Mouse (Mus musculus) layer of hippocampus, postnatal 14 days (tissue): ENCODE measurements around the gene Rsu1. TPM values are rescaled to one million over a fixed set of nuclear protein-coding genes. Genes with fewer than 3 reads are reported as not detected.

Experiments
- DNase-seq, 2 experiments: peaks; one replicate each; pipeline ENCODE4 v3.0.0; 2021 to 2022; ENCODE audit warnings: low spot score in 2 of 2, mixed read lengths in 1 of 2
- total RNA-seq, 2 experiments: library from RNA; stranded (reverse); gene quantifications; 2 replicates each; pipeline ENCODE4 v1.2.3; 2021

The Rsu1 gene
- total RNA-seq, 2 experiments from 2014 or later = 46.7 to 49.1 TPM

DNA sequence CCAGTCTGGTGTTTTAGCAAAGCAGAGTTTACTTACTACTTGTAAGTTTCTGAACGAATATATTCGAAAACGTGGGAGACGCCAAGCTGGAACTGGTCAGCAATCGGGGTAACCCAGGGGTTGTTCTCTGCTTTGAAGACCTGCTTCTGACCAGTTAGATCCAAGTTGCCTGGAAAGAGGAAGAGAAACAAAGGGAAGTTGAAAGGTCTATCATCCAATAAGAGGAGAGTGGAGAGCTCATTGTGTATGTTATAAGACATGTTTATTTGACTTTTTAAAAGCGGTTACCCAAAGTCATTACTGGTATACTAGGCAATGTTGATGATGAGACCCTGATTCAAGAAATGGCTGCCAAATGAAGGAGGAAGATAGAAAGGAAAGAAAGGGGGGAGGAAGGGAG, 101.3 kb downstream of the Rsu1 start:
- no peak for DNase-seq

DNA sequence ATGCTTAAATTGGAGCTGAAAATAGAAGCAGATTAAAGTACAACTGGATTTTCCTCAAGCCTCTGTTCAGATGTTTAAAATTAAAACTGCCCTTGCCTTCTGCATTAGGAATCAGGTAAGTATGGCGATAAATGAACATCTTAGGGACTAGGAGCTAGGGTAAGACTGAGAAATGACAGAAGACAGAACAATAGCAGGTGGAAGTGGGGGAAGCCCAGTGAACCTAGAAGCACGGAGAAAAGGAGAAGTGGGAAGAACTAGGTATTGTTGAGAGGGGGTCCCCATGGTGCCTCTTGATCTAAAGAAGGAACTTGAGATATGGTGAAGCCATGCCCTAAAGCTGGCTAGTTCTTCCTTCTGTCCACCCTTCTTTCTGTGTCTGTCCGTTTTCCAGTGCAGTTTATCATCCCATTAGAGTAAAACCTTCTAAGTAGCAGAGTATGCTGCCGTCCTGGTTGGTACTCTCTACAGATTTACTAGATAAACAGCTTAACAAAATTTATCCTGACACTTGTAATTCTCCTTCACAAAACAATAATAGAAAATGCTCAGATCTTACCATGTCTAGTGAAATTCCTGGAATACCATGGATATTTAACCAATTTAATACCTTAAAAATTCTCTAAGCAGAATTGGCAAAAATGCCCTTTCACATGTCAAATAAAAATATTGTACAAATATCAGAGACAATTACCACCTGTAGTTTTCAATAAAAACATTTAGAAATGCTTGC, 101.9 kb downstream of the Rsu1 start:
- no peak for DNase-seq

GRCm38 (mm10) chr2:13168743-13169142, 102.5 kb downstream of the Rsu1 start:
- no peak for DNase-seq

DNA sequence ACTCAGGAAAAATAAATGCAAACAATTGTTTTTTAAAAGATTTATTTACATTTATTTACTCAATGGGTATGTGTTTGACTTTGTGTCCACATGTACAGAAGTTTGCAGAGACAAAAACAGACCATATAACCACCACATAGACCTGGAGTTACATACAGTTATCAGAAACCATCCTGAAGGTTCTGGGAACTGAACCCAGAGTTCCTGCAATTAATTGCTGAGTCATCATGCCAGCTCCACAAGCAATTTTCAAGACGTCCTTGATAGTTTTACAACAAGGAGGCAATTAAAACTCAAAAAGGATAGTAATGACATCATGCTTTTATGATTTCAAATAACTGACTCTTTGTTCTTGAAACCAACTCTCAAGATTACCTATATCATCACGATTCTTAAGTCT, 109.5 kb downstream of the Rsu1 start:
- DNase-seq = no peak

DNA sequence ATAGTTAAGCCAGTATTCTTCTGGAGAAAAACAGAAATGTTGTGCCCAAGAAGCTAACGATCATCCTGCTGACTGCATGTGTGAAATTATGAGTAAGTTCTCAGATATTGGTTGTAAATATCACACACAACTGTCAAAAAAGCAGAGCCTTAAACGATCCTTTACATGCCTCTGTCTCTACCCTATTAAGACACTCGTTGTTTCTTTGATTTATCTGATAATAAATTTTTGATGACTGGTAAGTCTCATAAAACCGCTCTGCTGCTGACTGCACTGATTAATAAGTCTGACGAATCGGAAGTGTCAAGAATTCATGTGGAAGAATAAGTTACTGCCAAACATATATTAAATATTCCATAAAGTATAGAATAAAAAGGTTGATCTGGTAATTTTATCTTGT, 126.0 kb downstream of the Rsu1 start:
- DNase-seq = no peak

DNA sequence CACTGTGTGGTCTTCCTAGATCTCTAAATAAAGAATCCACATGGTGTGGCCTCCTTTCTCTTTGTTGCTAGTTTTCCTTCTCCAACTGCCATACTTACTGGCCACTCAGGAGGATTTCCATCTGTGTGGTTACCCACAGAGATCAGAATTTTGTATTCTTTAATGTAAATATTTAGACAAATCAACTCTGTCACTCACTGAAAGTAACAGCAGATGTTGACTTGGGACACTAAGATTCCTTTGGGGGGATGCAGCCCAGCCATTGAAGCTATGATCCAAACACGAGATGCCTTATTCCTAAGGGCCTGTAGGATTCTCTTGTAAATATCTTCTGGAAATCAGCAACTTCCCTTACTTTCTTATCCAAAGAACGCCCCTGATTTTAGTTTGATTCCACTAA, 136.3 kb downstream of the Rsu1 start:
- no peak for DNase-seq

- no peak for DNase-seq
Observed at GRCm38 (mm10) chr2:13132841-13133240, 138.4 kb downstream of the Rsu1 start.

DNA sequence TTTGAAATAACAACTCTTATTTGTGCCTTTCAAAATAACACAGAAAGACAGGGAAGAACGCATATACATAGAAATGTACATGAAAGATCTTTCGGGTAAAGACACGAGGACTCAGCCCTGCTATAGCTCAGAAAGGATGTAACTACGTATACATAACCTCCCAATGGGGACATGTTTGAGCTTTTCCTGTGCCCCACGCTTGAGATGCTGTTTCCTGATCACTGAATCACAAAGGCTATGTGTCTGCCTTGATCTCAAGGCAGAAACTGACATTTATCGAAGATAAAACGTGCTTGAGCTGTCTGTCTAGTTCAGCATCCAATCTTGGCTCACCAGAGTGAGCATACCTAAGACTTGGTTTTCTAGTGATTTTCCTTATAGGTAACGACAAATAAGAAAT, 138.8 kb downstream of the Rsu1 start:
- DNase-seq = no peak

DNA sequence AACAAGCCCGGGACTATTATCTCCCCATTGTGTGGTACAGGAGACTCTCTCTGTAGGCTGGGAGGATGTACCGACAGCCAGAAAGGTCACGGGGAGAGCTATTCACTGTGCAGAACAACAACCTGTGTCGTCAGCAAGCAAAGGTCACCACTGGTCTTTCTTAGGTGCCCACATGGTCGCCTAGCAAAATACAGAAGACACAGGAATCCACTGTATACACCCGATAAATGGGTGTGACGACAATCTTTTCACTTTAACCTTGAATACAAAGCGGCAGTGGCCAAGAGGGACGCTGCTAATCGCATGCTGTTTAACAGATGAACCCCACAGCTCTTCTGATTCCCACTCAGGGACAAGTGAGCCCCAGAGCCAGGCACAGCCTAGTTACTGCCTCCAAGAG, 141.4 kb downstream of the Rsu1 start:
- DNase-seq = no peak

DNA sequence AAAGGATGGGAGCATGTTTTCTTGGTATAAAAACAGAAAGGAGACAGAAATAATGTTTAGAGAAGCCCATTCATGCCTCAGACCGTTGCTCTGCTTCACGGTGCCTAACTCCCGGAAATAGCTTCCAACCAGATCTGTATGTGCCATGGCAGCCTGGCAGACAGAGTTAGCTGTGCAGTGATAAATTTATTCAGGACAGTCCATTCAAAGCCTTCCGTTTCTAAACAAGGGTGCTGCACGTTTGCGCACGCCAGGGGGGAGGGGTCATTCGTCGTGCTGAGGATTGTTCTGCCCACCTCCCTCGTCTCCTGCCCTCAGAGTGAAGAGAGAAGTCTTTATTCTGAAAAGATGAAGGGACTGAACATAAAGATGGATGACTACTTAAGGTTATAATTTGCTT, 141.9 kb downstream of the Rsu1 start:
- DNase-seq = peak in 1 of 2 experiments; percentile 21

DNA sequence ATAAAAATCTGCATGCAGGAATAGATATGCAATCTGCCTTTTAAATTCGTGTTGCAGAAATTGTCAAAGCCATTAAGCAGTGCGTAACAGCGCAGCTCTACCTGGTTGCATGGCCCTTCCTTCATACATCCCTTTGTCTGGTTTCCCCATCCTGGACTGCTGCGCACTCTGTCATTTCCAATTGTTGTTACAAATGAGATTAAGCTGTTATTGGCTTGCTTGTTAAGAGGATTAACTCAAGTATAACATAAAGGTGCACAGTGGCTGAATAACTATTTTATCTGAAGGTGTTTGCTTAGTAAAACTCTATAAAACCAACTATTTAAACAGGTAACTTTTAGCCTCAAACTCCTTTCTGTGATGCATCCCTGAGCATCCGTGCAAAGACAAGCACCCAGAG, 150.8 kb downstream of the Rsu1 start:
- no peak for DNase-seq

- DNase-seq = peak in 1 of 2 experiments; percentile 29
Observed at GRCm38 (mm10) chr2:13117896-13118295, 153.3 kb downstream of the Rsu1 start.

DNA sequence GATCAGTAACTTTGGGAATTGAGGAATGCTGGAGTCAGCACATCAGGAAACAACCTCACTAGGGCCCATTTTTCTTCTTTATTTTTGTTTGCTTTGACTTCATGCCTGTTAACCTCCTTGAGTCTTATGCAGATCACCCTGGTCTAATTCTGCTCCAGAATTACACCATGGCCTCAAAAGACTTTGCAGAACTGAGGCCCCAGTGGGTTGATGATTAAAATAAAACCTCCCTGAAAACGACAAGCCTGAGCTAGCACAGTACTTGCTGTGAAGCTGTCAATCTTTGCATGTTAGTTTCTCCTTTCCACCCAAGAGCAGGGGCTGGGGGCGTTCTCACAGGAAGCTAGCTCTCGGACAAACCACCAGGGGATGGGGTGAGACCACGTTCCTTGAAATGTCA, 164.7 kb downstream of the Rsu1 start:
- DNase-seq = no peak

- DNase-seq = no peak
Observed at GRCm38 (mm10) chr2:13104388-13104787, 166.8 kb downstream of the Rsu1 start.

- DNase-seq = no peak
Observed at GRCm38 (mm10) chr2:13103797-13104200, 167.4 kb downstream of the Rsu1 start.

DNA sequence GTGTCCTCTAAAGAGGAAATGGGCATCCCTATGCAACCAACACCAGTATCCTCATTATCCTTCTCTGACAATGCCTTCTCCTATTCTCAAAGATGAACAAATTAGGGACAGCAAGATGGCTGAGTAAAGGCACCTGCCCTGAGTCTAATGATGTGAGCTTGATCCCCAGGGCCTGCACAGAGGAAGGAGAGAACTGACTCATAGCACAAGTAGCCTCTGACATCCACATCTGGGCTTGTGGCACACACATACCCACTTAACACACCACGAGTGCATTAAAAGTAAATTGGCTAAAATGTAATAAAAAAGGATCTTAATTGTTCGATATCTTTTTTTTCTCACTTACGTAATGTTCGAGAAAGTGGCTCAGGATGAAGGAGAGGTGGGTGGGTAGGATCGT, 177.2 kb downstream of the Rsu1 start:
- no peak for DNase-seq

DNA sequence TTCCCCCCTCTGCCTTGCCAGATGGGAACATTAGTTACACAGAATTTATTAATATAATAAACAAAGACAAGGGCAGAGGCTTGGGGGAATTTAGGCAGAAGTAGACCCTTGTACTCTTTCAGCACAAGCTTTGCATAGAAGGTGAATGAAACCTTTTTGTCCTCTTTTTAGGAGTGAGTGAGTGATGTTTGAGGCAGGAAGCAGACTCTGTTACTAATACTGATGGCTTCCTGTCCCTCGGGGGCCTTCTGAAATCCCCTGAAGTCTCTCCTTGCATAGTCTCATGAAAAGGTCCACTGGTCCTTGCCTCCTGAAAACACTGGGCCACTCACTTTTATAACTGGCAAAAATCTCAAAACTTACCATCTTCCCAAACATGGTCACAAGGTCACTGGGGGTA, 177.6 kb downstream of the Rsu1 start:
- DNase-seq = no peak

DNA sequence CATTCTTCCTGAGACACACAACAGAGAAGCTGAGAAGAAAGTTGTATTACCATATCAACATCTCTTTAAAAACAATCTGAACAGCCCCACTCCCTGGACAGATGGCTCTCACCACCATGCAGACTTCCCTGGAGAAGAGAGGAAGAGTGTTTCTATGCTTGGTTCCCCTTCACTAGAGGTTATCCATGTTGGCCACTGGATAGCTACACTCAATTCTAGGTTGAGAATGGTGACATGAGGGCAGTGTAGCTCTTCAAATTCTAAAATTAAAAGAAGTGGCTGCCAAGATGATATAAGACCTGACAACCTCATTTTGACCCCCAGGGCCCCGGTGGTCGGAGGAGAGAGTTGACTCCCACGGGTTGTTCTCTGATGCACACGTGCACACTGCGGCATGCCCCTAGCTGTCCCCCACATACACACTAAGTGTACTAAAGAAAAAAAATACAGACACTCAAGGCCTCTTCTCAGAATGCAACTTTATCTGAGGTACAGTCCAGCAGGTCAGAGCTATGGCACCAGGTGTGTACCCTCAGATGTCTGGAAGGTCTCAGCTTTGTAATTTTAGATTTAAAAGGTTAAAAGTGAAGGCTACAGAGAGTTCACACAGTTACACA, 179.7 kb downstream of the Rsu1 start:
- DNase-seq = no peak

DNA sequence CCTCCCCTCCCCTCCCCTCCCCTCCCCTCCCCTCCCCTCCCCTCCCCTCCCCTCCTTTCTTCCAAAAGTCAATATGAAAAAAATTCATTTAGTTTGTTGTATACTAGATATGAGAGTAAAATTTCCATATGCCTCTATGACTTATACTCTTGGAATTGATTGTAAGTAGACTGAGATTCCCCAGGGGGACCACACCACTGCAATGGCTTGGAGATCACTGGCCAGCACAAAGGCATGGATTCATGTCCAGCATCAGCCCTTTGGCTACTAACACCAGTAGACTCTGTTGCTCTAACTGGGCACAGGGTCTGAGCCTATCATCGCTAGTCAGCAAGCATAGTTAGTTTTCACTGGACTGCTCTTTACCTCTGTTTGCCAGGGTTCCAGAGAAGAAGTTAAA, 180.4 kb downstream of the Rsu1 start:
- DNase-seq = no peak

DNA sequence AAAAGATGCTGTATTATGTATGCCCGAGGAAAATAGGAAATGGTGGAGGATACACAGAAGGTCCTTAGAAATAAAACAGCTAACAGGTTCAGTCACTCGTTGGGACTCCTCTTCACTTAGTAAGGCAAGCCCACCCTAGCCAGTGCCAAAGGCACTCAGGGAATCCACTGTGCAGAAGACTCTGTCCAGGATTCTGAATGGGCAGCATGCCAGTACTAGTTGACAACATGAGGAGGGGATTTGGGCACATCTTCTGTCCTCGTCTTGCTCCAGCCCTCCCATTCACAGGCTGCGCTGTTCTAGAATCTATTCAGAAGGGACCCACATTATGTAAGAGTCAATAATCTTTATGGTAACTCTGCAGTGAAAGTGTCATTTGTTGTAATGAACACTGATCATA, 181.4 kb downstream of the Rsu1 start:
- no peak for DNase-seq

- DNase-seq = no peak
Observed at GRCm38 (mm10) chr2:13088266-13088665, 182.9 kb downstream of the Rsu1 start.

GRCm38 (mm10) chr2:13087811-13088210, 183.4 kb downstream of the Rsu1 start:
- DNase-seq = no peak

- DNase-seq = no peak
Observed at GRCm38 (mm10) chr2:13084223-13084622, 187.0 kb downstream of the Rsu1 start.
